Mouse (Mus musculus): ENCODE measurements around the gene Srrm1.
"Not testable (repeated sequence)": the region's sequence is repeated elsewhere in the genome, so short reads cannot be mapped to it uniquely, and the experiment has no call there.

Gene Srrm1

DNA sequence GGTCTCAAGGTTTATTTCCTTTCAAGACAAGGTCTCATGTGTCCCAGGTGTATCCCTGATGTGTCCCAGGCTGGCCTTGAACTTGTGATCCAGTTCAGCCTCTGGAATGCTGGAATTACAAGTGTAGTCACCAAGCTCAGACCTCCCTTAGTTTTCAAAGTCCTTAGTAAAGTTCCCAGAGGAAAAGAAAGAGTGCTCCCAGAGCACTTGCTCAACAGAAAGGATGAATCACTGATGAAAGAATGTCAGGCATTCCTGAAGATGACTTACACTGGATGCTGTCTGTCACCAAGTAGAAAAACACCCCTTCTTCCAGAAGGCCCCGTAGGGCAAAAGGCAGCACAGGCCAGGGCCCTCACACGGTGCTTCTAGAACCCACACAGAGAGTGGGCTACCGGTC, 52.0 kb downstream of the Srrm1 start:
- DNase-seq (ENCODE audit: low spot score in 2 of 2), result no peak

DNA sequence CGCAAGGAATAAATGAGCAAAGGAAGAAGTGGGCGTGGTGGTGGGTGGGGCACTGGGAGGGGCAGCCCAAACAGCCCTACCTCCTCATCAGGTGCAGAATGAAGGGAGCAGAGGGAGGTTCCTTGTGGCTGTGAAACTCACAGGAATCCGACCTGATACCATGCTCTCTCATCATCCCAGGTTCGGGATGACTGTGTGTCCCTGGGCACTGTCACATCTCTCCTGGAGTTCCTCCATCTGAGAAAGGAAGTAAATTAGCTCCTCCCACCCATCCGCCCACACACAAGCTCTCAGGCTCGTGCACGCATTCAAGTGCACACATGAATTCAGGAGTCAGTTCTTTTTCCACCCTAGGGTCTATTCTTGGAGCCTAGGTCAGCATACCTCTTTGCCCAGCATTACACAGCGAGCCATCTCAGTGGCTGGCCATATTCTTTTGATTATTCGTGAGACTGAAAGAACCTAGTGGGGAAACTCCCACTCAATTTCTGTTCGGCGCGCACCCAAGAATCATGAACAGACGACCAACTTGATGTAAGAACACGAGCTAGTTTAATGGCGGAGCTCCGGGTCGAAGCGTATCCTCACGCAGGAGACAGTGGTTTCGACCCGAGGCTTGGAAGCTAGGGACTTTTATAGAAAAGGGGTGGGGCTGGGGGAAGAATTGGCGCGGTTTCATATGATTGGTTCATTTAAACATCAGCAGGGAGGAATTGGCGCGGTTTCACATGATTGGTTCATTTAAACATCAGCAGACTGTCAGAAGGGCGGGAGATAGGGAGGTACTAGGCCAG, 52.7 kb downstream of the Srrm1 start:
- no peak for DNase-seq (ENCODE audit: low spot score in 2 of 2)

DNA sequence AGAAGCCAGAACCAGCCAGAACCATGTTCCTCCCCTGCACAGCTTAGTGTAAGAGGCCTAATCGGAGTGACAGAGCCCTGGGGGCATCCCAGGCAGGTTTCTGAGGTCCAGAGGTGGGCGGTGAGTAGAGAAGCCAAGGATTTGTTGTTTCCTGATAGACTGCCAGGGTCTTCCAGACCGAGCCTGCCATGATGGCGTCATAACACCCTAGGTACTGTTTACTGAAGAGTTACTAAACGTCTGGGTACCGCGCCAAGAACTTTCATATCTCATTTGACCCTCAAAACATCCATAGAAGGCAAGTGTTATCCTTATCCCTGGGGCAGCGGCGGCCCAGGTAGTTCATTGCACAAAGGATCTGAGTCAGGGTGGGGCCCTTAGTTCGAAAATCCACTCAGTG, 54.4 kb downstream of the Srrm1 start:
- DNase-seq (ENCODE audit: low spot score in 2 of 2), result no peak

DNA sequence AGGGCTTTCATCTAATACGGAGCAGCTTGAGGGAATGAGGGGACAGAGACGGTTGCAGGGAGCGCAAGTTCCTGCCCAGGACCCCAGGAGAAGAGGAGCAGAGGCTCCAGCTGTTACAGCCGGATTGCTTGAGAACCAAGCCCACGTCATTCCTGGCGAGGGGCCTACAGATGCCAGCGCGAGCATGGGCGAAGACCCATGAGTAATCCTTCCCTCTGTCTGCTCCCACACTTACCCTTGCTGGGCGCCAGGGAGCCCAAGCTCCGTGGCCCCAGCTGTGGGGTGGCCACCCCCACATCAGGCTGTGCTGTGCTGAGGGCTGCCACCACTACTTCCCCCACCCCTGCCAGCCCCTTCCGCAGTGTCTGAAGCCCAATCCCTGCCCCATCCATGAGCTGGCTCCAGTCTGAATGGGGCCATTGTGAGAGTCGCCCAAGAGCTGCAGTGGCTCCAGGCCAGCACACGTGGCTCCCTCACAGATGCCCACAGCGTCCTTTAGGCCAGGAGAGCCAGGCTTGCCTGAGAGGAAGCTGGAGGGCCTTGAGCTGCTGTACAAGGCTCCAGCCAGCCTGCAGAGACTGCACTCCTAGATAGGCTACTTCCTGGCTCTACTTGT, 55.1 kb downstream of the Srrm1 start:
- peak in 1 of 2 experiments; percentile 48 for DNase-seq (ENCODE audit: low spot score in 2 of 2)

DNA sequence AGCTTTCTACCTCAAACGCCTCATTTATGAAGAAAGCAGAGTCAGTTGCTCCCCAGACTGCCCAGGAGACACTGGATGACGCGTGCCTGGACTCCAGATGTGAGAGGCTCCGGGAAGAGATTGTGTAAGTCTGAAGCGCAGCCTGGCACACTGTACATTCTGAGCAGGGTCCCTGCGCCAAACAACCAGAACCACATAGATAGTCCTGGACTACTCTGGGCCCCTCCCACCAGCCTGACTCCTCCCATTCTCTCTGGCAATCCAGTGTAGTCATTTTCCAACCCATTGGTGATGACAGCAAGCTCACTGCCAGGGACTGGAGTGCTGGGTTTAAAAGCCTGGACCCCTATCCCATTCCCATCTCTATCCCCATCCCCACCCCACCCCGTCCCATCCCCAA, 56.0 kb downstream of the Srrm1 start:
- DNase-seq (ENCODE audit: low spot score in 2 of 2), result no peak

DNA sequence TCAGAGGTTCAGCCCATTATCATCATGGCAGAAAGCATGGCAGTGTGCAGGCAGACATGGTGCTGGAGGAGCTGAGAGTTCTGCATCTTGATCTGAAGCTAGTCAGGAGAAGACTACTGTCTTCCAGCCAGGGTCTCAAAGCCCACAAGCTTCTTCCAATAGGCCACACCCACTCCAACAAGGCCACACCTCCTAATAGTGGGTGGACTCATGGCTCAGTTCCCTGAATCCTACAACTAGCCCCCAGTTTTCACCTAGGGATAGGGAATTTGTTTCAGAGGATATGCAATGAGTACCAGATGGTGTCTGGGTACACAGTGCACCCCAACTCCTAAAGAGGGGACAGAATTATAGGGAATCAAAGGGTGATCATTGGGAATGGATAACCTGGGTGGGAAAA, 56.6 kb downstream of the Srrm1 start:
- DNase-seq (ENCODE audit: low spot score in 2 of 2), result no peak

DNA sequence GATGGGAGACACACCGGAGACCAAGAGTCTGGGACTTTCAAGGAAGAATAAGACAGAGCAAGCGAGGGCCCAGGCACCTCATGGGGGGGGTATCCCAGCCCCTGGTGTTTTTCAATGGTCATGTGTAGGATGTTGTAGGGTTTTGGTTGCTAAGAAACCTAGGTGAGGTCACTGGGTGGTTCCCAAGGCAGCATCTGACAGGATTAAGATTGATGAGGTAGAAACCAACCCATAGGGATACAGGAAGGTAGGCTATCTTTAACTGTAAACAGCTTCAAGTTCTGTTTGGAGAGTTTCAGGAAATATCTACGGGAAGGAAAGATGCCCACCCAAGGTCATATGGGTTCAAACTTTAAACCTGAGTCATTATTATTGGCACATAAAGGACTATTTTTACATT, 59.3 kb downstream of the Srrm1 start:
- no peak for DNase-seq (ENCODE audit: low spot score in 2 of 2)

DNA sequence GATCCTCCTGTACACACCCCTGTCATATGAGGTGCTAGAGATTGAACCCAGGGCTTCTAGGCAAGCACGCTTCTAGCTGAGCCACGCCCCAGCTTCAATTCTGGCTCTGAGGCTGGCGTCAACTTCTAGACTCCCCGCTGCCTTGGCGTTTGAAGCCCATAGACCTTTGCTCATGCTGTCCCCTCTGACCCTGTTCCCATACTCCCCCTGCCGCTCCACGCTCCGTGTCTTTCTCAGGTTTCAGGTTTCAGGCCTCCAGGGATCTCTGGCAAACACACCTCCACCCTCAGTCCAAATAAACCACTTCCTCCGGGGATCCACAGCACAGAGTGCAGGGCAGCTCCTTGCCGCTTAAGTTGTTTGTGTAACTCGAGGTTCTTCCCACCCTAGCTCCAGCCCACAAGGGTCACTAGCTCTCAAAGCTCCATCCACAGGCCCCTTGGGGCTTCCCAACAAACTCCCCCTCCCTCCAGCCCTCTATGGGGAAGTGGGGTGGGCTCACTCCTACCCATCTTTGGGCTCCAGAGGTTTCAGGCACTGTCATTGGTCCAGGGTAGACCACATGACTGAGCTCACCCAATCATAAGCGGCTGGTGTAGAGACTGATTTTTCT, 60.5 kb downstream of the Srrm1 start:
- DNase-seq (ENCODE audit: low spot score in 2 of 2), result peak; percentile 65 to 72

DNA sequence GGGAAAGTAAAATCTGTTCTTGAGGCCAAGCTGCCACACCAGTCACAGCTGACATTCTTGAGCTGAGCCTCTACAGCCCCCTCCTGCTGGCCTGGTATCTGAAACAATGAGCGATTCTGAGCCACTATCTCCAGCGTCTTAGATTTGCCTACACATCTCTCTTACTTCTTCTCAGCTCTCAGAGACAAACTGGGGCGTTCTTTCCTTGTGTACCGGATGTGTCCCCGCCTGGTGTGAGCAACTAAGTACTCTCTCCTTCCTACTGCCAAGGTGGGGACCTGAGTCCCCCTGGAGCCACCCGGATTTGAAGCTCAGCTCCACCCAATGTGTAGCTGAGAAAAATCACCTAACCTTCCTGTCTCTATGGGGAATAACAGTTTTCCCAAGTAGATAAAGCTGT, 61.3 kb downstream of the Srrm1 start:
- DNase-seq (ENCODE audit: low spot score in 2 of 2), result peak in 1 of 2 experiments; percentile 50

DNA sequence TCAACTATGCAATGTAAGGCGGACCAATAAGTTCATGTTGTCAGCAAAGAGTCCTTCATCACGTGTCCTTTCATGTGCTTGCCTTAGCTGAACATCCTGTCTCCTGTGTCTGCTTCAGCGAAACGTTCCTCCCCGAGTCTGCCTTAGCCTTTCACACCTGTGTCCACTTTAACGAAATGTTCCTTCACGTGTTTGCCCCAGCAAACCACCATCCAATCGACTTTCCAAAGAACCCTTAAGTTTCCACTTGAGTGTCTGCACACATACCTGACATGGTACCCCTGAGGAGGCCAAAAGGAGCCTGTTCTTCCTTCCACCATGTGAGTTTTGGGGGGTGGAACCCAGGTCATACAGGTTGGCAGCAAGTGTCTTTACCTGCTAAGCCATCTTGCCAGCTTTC, 61.9 kb downstream of the Srrm1 start:
- no peak for DNase-seq (ENCODE audit: low spot score in 2 of 2)

DNA sequence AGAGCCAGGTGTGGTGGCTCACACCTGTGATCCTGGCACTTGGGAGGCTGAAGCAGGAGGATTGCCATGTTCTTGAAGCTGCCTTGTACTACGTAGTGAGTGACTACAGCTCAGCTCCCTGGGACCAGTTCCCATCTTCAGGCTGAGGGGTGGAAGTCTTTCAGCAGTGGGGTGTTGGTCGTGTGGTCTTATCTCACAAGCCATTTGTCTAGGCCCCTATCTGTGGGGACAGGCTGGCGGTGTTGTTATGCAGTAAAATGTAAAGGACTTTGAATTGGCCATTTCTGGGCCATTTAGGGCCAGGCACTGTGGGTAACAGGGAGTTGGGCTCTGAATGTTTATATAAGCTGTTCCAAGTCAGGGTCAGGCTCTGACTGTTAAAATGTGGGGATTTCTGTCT, 65.1 kb downstream of the Srrm1 start:
- no peak for DNase-seq (ENCODE audit: low spot score in 2 of 2)

DNA sequence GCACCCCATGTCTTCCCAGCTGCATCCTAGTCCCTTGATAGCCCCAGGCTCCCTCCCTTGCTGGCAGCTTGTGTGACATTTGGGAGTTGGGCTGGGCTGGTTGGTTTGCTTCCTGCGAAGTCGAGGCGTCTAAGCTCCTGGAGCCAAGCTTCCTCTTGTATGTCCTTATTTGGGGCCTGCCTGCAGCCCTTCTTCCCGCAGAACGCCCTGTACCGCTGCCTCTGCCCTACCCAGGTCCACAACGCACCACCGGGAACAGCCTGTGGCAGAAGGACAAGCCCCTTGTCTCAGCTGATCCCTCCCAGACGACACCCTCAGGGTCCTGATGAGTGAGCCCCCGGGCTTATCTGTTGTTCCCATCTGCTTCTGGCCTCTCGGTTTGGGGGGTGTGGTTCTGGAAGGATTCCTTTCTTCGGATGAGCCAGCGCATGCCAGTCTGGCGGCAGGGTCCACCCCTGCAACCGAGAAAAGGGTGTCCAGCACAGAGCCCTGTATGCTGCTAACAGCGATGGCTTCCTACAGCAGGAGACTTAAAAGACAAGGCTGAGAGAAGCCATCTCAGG, 66.2 kb downstream of the Srrm1 start:
- DNase-seq (ENCODE audit: low spot score in 2 of 2), result peak; percentile 51 to 72

DNA sequence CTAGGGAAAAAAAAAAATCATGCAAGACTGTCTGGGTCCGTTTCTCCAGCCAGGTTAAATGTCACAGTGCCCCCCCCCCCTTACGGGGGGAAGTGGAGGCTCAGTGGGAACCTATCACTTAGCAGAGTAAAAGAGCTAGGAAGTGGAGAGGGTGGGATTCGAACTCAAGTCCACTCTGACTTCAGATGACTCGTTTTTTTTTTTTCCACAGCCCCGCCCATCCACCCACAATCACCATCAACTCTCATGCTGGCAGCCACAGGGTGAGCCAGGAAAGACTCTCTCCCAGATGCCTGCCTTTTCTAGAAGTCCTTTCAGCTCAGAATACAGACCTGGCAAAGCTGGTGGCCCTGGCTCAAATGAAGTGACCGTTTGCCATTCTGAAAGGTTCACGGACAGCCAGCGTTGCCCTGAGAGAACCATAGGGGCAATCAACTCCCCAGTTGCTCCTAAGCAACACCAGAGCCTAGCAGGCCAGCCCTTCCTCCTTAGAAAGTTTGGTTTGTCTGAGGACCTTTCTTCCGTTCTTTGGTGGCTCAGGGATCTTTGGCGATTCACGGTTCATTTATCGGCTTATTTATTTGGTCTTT, 67.0 kb downstream of the Srrm1 start:
- DNase-seq (ENCODE audit: low spot score in 2 of 2), result no peak

DNA sequence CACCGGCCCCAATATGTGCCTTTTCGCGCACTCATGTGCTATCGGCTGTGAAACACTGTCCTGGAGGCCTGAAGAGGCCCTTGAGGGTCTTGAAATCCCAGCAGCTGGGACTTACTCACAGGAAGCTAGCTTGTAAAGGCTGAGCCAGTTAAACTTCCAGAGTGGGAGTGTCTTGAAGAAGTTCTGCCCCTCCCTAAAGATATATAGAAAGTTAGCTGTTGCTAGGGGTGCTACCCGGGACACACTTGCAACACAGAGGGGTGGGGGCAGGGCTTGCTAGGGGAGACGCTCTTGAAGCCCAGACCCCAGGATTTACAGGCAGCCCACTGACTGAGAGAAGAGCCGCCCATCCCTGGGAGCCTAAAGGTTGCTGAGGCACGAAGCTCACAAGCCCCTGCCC, 67.7 kb downstream of the Srrm1 start:
- no peak for DNase-seq (ENCODE audit: low spot score in 2 of 2)

DNA sequence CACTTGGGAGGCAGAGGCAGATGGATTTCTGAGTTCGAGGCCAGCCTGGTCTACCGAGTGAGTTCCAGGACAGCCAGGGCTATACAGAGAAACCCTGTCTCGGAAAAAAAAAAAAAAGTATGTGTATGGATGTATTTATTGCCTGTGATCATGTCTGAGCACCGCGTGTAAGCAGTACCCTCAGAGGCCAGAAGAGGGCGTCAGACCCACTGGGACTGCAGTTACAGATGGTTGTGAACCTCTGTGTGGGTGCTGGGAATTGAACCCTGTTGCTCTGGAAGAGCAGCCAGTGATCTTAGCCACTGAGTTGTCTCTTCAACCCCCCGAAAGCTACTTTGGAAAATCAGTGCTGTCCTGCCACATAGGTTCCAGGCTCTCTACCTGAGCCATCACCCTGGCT, 69.2 kb downstream of the Srrm1 start:
- no peak for DNase-seq (ENCODE audit: low spot score in 2 of 2)

DNA sequence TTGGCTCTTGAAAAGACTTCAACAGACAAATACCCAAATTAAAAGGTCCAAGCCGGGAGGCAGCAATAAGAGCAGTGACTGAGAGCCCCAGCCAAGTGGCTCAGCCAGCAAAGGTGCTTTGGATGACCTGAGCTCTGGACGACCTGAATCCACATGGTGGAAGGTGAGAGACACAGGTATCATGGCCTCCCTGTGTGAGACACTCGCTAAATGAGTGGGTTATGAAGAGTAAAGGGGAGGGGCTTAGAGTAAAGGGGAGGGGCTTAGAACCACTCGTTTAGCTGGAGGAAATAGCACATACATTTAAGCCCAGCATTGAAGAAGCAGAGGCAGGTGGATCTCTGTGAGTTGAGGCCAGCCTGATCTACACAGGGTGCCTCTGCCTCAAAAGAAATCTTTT, 69.7 kb downstream of the Srrm1 start:
- DNase-seq (ENCODE audit: low spot score in 2 of 2), result no peak

DNA sequence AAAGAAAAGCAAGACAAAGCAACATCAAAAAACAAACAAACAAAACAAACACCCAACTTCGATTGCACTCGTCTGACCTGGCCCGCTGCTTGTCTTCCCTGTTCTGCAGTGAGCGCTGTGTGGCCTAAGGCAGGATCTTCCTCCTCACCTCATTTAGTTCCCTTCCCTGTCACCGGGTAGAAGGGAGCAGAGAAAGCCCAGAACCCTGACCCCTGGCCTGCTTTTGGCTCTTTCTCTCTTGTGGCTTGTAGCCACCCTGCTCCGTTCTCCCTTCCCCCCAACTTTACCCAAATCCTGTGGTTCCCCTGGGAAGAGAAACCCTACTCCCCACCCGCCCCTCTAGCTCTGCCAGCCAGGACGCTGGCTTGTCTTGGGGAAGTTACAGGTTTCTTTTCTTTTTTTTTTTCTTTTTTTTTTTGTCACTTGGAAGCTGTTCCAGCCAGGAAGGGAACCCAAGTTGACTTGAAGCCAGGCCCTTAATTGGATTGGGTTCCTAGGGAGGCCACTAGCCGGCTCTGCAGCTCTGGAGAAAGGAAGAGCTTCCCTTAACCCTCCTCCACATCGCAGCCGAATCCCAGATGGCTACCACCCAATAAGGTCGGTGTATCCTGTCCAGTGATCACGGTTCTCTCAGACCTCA, 70.3 kb downstream of the Srrm1 start:
- peak; percentile 75 to 84 for DNase-seq (ENCODE audit: low spot score in 2 of 2)

DNA sequence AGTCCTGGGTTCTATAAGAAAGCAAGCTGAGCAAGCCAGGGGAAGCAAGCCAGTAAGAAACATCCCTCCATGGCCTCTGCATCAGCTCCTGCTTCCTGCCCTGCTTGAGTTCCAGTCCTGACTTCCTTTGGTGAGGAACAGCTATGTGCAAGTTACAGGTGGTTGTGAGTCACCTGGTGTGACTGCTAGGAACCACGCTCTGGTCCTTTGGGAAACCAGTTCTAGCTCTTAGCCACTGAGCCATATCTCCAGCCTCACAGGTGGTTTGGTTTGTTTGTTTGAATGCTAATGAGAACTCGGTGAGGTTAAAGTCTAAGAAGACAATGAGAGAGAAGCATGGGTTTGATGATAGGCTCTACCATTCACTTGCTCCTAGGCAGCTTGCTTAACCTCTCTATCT, 73.1 kb downstream of the Srrm1 start:
- DNase-seq (ENCODE audit: low spot score in 2 of 2), result not testable (repeated sequence)

DNA sequence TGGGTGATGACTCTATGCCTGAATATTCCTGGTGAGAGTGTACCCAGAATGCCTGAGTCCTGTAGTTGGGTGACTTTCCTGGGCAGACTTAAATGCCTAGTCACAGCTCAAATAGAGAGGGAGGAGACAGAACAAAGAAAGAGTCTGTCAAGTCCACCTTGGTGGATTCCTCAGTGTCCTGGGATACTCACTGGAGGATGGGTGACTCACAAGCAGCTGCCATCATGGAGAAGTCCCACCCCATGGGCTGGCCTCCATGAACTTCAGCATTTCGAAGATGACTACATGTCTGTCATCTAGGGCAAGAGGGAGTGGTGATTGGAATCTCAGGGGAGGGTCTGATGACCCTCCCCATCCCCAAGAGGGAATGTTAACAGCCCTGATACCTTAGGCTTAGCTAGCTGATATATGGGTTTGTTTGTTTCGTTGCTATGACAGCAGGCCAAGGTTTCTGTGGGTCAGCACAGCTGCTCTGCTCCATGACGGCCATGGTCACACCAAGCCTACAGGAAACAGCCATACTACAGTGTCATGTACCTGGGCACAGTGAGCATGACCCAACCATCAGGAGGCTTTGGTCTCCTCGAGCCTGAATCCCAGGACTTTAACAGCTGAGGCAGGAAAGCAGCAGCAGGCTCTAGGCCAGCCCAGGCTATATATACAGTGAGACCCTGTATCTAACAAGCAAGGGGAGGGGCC, 76.3 kb downstream of the Srrm1 start:
- DNase-seq (ENCODE audit: low spot score in 2 of 2), result no peak

DNA sequence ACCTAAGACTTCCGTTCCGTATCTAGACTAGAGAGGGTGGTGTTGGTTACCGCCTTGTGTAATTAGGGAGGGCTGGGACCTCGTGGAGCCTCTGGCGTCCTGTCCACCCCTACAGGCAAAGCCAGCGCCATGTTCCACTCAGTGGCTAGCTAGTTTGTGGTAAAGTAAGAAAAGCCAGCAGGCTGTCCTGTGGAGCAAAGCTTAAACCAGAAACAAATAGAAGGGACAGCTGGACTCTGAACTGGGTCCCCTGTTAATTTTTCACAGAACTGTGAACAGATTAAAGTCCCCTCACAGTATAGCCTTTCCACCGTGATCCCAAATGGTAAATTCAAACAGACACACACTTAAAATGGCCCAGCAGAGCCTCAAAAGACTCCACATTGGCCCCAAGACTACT, 78.4 kb downstream of the Srrm1 start:
- DNase-seq (ENCODE audit: low spot score in 2 of 2), result no peak

DNA sequence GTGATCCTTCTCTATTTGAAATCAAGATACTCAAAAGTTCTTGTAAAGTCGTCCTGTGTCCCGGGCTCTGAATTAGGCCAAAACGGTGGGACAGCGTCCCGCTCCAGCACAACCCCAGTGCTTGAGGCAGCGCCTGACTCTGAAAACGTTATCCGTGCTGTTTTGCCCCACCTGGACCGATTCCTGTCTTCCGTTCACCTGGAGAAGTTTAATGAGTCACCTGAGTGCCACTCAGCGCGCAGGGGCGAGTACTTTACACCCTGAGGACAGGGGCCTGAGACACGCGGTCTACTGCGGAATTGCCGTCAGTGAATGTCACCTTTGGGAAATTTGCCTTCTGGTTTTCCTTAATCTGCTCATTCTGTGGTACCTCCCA, 79.8 kb downstream of the Srrm1 start:
- peak in 1 of 2 experiments; percentile 50 for DNase-seq (ENCODE audit: low spot score in 2 of 2)
